Mouse (Mus musculus) testis, postnatal 10 days (tissue): Measurements from ENCODE around the gene Cdh23.

Source experiments
- DNase-seq: peaks from one replicate; pipeline ENCODE4 v3.0.0; 2021; ENCODE audit warnings: low spot score

Gene Cdh23

DNA sequence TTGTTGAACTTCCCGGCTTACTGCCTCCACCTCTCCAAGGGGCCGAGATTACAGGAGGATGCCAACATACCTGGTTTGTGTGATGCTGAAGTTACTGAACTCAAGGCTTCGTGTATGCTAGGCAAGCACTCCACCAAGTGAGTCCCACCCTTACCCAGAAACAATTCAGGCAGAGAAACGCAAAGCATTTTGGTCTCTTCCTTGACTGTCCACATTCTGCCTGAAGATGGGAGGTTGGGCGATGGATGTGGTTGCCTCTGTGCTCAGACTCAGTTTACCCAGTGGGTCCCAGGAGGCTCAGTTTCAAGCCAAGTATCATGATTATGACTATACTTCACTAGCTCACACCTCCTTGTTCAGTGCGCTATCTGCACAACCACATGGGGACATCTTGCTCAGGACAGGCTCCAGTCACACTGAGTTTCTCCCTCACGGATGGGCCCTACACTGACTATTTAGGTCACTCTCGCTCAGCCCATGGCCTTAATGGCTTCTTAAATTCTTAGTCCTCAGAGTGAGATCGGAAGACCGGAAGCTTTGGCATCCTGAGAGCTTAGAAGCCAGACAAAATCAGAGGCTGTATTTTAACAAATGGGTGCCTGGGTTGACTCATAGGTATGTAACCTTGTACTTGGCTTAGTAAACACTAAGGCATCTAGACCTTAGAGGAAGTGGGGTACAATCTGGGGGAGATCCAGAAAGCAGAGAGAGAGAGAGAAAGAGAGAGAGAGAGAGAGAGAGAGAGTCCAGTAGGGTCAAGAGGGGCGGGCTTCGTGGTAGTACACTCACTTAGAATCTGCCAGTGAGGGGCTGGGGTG is 118.2 kb downstream of the Cdh23 start:
- no peak for DNase-seq

DNA sequence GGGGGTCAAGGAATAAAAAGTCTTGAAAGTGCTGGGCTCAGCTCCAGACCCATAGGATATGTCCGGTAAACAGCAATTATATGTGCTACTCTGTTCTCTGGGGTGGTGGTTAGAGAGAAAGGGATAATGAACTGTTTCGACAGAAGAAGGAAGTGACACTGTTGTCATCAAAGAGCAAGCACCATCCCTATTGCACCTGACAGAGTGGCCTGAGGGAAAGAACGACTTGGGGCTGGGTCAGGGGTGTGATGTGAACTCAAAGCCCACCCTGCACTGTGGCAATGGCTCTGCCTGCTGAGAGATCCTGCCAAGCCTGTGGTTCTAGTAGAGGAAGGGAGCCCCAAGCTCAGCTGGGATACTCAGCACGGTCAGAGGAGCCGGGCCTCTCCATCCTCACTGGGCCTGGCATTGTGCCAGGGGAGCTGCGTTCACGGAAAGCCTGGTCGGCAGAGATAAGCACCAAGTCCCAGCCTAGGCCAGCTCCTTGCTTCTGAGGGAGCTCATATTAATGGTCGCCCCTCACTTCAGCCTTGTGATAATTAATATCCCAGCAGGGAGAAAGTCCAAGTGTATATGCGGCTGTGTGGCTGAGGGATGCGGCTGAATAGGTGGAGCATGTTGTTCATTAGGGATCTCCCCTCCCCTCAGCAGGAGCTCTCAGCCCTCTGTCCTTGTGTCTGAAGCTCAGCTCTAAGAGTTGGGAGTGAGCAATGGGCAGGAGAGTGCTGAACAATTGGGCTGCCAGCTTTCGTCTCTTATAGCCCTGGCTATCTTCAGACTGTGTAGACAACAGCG is 119.0 kb downstream of the Cdh23 start:
- DNase-seq: peak; percentile 71

DNA sequence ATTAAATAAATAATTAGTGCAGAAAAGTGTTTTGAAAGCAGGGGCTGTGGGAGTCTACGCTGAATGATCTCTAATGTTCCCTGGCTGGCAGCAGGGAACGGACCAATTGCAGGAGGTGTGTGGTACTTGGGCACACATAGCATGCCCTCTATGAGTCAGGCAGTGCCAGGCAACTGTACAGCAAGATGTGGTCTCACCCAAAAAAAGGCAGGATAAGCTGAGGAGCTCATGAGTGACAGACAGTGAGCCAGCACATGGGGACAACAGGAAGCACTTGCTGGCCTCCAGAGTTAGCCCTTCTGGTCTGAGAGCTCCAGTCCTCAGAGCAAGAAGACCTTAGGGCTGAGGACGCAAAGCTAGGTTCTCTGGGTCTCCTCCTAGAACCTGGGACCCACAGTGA is 121.4 kb downstream of the Cdh23 start:
- DNase-seq: no peak

DNA sequence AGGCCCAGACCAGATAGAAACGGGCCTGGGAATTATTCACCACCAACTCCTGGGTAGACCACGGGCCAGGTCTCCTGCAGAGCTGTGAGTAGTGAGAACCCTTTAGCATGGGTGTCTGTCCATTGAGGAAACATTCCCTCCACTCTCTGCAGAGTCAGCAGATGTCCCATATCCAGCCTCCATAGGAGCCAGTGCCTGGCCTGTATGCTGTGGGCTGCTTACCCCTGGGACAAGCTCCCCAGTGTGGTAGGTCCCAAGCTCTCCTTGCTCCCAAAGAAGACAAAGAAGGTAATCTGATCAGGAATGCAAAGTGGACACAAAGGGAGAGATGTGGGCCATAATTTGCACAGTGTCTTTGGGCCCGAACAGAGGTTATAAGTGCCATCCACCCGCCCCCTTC is 124.8 kb downstream of the Cdh23 start:
- DNase-seq: no peak

DNA sequence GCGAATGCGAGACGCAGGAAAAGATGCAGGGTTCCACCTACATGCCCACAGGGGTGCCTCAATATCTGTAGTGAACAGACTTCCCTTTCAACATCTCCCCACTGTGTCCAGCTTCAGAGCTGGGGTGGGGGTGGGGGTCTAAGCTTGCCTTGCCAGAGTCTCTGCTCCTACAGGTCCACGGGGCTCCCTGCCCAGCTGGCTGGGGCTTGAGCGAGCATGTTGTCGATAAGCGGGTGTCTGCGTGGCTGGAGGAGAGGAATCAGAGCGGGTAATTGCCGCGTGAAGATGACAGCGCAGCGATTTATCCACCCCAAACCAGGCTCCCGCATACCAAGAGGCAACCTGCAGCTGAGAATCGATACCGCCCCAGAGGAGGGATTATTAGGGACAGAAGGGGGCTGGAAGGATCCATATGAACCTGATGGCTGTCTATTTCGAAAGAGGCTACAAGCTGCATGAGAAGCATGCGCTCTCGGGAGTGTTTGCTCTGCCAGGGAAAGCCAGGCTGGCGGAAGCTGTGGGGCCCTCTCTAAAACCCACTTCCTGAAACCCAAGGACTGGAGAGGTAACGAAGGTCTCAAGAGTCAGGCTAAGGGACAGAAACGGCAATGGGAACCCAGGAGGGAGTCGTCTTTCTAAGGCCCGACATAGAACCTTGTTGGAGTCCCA is 129.8 kb downstream of the Cdh23 start:
- DNase-seq: no peak

DNA sequence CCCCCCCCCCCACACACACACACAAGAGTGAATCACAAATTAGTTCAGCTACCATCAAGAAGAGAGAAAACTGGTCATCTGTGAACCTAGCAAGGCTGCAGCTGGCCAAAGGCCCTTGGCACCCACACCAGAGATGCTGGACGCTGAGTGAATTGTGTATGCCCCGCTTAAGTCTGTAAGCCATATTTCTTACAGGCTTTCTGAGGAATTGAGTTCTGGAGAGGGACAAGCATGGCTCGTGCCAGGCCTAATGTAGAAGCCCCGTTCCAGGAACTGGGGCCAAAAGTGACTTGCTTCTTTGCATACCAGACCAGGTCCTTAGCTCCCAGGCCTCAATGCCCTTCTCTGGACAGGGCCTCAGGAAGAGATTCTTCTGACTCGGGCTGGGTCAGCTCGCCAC is 132.2 kb downstream of the Cdh23 start:
- DNase-seq: no peak

DNA sequence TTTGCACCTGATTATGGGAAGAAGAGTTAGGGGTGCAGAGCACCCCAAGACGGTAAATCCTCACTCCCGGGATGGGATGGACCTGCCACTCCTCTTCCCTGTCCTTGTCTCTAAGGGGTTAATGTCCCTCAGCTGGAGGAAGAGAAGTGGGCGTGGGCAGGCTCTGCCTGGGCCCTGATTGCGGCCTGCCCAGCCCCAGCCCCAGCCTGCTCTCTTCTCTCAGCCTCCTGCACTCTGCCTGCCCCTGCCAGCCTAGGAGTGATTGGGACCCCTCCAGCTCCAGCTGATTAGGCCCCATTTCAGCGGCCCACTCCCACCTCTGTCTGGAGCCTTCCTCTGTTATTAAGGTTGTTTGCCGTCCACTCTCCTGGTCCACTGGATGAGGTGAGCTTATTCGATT is 133.3 kb downstream of the Cdh23 start:
- DNase-seq: no peak

DNA sequence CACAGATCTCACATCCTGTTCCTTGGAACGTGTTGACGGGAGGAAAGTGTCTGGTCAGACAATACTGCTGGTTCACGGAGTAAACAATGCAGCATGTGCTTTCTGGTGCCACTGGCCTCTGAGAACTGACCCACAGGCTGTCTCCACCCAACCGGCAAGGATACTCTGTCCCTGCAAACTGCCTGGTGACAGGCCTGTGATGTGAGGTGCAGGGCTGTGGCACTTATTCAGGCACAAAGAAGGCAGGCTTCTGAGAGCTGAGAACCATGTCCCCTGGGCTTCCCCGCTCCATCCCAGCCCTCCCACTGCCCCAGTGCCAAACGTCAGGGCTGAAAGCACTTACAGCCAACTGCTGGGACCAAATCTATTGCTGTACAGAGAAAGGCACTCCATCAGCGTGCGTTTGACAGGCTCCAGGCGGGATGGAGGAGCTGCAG is 137.8 kb downstream of the Cdh23 start:
- DNase-seq: no peak

DNA sequence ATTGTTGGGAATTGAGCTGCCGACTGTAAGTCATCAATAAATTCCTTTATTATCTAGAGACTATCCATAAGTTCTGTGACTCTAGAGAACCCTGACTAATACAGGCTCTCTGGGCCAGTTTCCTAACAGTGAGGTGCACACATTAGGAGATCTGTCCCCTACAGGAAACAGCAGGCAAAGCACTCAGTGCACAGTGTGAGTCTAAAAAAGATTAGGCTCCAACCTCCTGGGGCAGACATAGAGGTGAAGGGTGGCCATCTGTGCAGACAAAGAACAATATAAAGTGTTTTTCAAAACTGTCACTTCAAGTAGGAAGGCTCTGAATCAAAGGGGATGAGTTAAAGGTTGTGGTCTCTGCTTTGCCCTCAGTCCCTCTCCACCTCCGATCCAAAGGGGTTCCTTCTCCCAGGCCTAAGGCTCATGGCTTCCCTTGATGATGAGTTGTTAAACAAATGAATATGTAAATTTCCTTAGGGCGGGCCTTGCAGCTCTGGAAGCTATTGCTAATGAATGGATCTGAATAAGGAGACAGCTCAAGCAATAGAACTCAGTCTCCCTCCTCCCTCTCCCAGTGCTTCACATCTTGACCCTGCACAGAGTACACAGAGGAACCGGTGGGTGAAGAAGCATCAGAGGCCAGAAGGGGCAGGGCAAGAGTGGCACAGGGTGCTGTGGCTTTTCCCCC is 143.2 kb downstream of the Cdh23 start:
- no peak for DNase-seq

DNA sequence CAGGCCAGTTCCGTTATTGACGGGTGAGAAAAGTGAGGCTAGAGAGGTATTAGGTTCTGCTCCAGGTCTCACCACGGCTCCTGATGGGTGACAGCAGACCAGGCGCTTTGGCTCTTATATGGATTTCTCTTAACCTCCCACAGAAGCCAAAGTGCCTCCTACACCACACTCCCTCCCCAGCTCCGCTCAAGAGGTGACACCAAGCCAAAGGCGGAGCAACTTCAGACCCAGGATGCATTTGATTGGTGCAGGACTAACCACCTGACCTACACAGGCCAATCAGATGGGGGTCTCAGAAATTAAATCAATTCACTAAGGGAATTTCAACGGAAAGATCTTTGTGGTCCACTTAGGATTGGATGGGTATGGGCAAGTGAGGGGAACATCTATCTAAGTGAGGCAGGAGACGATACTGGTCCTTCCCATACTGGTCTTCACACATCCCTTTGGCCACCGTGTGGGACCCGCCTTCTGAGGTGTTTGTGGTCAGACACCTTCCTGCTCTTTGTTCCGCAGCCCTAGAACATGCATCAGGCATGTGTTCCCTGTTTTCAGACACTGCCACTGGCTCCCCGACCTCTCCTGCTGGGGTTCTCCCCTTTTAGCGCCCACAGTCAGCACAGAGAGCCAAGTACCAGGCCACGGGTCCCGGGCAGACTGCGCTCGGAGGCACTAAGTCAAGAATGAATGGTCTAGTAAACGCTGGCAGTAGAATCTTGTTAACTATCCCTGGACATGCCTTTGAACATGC is 157.0 kb downstream of the Cdh23 start:
- no peak for DNase-seq

DNA sequence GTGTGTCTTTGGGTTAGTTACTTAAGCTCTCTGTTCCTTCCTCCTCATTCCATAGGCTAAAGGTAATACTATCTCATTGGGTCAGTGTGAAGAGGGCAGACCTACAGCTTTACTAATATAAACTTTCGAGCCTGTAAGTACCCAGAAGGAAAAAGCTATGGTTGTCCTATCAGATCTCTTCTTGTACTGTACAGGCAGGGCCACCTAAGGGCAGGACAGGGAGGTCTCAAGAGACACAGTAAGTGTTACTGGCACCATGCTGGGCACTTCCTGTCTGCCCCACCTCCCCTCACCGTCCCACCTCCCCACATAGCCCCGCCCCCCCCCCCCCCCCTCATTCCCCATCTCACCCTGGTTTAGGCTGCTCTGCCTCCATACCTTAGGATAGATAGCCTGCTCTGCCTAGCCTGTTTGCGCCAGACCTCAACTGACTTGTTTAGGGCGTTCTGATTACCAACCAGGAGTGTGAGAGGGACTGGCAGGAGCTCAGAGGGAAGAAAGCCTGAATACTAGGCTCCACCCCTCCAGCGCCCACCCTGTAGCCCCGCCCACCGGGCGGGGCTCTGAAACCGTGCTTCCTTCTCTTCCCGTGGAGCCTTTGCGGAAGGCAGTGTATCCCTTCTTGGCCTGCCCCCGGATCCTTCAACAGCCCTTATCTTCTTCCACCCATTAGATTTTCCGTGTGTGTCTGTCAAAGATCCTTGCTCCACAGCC is 160.0 kb downstream of the Cdh23 start:
- peak; percentile 61 for DNase-seq

DNA sequence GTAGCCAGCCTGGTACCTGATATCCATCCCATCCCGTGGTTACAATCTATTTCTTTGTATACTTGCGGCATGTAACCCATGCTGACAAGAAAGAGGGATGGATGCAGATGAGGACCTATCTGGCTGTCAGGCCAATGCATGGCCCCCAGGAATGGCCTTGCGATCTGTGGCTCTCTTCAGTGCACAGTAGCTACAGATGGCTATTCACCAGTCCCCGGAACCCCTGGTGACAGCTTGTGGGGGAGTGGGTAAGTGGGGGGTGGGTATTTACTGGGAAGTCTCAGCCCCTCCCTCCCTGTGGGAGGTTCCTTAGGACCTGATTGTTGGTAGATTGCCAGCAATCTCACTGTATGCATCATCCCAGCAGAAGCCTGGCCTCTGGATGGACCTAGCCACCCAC is 163.8 kb downstream of the Cdh23 start:
- DNase-seq: no peak

DNA sequence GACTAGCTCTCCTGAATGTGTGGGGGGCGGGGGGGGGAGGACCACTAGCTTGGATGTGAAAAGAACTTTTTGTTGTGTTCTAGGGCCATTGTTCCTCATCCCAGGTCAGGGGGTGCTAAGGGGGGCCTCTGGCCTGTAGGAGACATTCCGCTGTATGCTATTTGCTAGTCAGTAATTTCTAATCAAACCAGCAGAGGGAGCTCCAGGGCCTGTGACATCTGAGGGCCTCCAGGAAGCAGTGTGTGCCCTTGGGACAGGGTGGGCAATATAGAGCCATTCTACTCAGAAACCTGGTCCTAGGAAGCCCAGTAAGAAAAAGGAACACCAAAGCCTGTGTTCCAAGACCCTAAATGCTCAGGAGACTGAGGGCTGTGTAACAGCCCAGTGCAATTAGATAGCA is 164.9 kb downstream of the Cdh23 start:
- peak; percentile 66 for DNase-seq

DNA sequence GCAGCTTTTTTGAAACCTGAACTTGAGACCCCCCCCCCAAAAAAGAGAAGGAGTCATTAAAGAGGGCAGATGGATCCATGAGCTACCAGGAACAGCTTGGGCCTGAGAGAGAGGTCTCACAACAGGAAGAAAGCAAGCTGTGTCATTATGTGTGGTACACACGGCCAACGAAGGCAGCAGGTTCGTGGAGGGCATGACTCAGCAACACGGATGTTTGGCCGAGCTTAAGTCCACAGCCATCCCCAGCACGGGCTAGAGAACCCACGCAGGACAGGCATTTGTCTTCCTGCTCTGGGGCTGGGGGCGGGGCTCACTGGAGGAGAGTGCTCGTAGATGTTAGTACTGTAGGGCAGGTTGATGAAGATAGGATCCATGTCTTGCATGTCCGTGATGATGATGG is 165.7 kb downstream of the Cdh23 start:
- no peak for DNase-seq

DNA sequence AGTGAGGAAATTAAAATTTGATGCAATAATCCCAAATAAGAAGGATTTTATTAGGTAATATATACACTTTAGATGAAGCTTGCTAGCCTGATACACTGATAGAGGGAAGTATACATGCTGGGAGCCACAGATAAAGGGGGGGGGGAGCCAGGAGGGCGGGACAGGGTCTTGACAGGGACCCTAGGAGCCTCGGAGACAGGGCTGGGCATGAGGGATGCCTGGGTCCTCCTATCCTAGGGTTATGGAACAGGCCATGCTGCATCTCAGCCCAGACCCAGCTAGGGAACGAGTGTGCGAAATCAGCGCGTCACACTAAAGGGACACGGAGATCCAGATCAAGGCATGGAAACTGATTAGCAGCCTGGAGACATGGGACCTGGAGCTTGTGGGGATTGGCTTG is 168.3 kb downstream of the Cdh23 start:
- no peak for DNase-seq

DNA sequence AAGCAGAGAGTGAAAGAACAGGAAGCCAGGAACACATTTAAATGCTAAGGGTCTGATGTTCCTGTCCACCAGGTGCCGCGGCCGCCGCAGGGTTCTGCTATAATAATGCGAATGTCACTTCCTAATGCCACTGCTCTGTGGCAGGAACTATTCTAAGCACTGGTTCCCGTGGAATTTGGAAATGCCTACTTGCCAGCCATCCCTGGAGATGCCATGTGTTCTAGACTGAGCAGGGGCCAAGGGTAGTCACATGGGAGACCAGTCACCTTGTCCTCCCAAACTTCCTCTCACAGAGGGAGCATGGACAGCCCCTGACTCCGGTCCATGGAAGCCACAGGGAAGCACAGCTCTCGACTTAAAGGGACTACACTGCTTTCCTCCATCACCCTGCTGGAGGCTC is 171.2 kb downstream of the Cdh23 start:
- DNase-seq: no peak

DNA sequence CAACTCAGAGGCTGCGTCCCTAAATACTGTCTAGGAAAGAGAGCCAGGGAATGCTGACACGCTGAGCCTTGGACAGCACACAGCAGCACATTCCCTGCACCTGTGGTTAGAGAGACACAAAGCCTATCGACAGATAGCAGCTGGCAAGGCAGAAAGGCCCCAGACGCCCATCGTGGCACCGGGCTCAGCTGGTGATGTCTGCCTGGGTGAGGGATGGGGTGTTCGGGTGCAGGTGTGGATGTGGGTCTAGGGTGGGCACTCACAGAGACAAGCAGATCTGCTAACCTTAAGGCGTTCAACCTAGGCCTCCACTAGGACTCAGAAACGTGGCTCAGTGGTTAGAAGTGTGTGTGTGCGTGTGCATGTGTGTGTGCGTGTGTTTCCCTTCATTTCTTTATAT is 180.0 kb downstream of the Cdh23 start:
- no peak for DNase-seq

DNA sequence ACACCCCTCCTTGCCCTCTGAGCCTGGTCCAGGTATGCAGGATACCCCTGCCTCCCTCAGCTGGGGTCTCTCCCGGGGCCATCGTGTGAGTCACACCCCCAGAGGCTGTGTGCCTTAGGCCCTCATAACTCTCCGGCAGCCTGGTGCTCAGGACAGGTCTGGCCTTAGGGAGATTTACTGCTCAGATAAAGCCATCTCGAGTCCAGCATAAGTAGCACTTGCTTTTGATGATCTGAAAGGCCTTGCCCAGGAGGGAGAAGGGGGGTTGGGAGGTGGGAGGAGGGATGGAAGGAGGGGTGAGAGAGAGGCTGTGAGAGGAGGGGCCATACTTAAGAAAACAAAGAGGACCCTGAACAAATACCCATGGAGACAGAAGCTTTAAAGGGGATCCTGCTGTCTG is 197.8 kb downstream of the Cdh23 start:
- DNase-seq: no peak

DNA sequence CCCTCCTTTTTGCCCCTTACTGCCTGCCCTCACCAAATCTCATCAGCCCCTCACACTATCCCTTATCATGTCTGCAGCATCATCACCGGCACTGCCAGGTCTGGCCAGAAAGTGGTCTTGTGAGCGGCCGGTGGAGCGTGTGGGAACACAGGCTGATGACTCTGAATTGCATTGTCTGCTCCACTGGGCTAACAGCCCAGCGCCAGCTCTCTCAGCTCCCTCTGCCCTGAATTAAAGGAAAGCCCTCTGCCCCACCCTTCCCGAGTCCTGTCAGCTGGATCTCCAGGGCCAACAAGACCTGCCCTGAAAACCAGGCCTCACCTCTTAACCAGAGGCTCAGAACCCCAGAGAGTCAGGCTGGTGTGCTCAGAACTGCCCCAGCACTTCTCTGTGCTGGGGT is 201.2 kb downstream of the Cdh23 start:
- no peak for DNase-seq

DNA sequence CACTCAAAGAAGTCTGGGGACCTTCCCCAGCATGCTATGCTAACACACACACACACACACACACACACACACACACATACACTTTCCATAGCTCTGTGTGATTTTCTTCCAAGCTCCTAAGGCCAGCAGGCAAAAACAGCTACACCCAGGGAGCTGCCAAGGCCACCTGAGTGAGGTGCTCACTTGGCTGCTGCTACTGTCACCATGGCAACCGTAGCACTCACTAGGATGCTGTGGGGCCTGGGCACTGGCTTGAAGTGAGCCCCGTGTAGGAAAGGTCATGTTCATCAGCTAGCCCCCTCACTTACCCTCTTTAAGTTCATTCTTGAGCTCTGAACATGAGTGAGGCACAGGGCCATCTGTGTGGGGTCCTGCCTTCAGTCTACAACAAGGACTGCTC is 204.8 kb downstream of the Cdh23 start:
- no peak for DNase-seq

DNA sequence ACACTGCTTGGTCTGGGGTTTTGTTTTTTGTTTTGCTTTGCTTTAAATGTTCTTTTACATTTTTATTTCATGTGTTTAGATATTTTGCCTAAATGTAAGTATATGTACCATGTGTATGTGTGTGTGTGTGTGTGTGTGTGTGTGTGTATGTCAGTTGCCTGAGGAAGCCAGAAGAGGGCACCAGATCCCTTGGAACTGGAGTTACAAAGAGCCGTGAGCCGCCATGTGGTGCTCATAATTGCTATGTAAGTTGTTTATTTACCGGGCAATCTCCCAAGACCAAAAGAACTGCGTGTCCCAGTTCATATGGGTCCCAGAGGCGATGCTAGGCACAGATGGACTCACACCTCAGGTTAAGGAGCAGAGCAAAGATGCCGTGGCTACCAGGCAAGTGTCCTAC is 214.9 kb downstream of the Cdh23 start:
- no peak for DNase-seq
